Comparison of ENCODE assay signal across 9 mouse cellular contexts in the genomic region with DNA sequence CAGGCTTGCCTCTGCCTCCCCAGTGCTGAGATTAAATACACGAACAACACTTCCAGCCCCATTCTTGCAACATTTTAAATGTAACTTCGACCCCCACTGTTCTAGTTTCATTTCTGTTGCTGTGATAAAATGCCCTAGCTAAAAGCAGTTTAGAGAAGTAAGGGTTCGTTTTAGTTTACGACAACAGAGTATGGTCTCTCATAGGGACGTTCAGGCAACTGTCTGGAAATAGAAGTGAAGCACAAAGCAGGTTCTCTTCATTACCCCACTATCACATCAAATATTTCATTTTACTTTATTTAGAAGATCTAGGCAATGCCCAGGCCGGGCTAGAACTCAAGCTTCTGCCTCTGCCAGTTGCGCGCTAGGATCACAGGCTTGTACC. TPM values are rescaled to one million over a fixed set of nuclear protein-coding genes. Genes with fewer than 3 reads are reported as not detected.
DNase-seq lines count a peak whose midpoint lies in the region; ATAC-seq and TF ChIP-seq lines count a peak whose summit lies in the region.
"Had no signal": no experiment of that assay in that cellular context is flagged by ENCODE, and none has a peak within 500 bp of the region (broad histone marks: within the 10 kb centered on the region; RNA-seq: fewer than 3 reads in every experiment).

No protein-coding gene starts in this region.

- H3K4me2 ChIP-seq in heart, embryonic 16.5 days (ENCODE audit: low read depth, low read length) = peak overlapping the region; percentile 87
- peak overlapping the region; percentile 78 for H3K4me2 ChIP-seq in hindbrain, embryonic 15.5 days
- H3K4me2 ChIP-seq in midbrain, embryonic 14.5 days (ENCODE audit: low read length) = peak overlapping the region; percentile 69

- peaks cover 6% of the 10 kb centered on the region for H3K36me3 ChIP-seq in heart, embryonic 16.5 days (ENCODE audit: control insufficient read depth, insufficient read depth)
- peaks cover 0 to 20% of the 10 kb centered on the region in 2 experiments; a peak in 2 of 4 replicates for H3K36me3 ChIP-seq in MEL (ENCODE audit: control insufficient read depth in 1 of 2, insufficient read depth in 2 of 2, low read length in 2 of 2)
- peaks cover 10% of the 10 kb centered on the region for H3K36me3 ChIP-seq in hindbrain, embryonic 15.5 days
- H3K36me3 ChIP-seq in midbrain, embryonic 14.5 days (ENCODE audit: control insufficient read depth, insufficient read depth, low read length) = peaks cover 18% of the 10 kb centered on the region

- peak overlapping the region; percentile 93 for H3K9ac ChIP-seq in heart, embryonic 16.5 days (ENCODE audit: low read length)
- H3K9ac ChIP-seq in MEL (ENCODE audit: control insufficient read depth, low read depth, low read length, poor library complexity, severe bottlenecking) = peak overlapping the region; percentile 85
- H3K9ac ChIP-seq in hindbrain, embryonic 15.5 days = peak overlapping the region; percentile 82
- H3K9ac ChIP-seq in midbrain, embryonic 14.5 days (replicated peaks; ENCODE audit: low read length) = peak overlapping the region; percentile 90

- 33% methylated on average over 8 of the region's 8 CpGs for WGBS in heart, embryonic 16.5 days
- WGBS in hindbrain, embryonic 15.5 days = 40% methylated on average over 8 of the region's 8 CpGs
- WGBS in midbrain, embryonic 14.5 days = 40% methylated on average over 8 of the region's 8 CpGs

- peak overlapping the region; percentile 90 for H3K4me3 ChIP-seq in heart, embryonic 16.5 days (ENCODE audit: low read length)
- peak overlapping the region; percentile 65 to 93 for H3K4me3 ChIP-seq in MEL (ENCODE audit: control insufficient read depth in 1 of 2, insufficient read depth in 1 of 2, low read depth in 2 of 2, low read length in 2 of 2)
- peak overlapping the region; percentile 73 for H3K4me3 ChIP-seq in hindbrain, embryonic 15.5 days
- peak overlapping the region; percentile 87 for H3K4me3 ChIP-seq in midbrain, embryonic 14.5 days (replicated peaks; ENCODE audit: low read depth, low read length)

- H3K27ac ChIP-seq in heart, embryonic 16.5 days (ENCODE audit: low read length) = peak overlapping the region; percentile 95
- peak overlapping the region; percentile 97 for H3K27ac ChIP-seq in MEL (ENCODE audit: control insufficient read depth, low read depth, low read length)
- peak overlapping the region; percentile 90 for H3K27ac ChIP-seq in hindbrain, embryonic 15.5 days (replicated peaks)
- peak overlapping the region; percentile 93 for H3K27ac ChIP-seq in midbrain, embryonic 14.5 days (replicated peaks; ENCODE audit: low read depth, low read length)

- peaks cover 15% of the 10 kb centered on the region for H3K4me1 ChIP-seq in heart, embryonic 16.5 days (ENCODE audit: control insufficient read depth, insufficient read depth, low read length)
- H3K4me1 ChIP-seq in MEL (ENCODE audit: control insufficient read depth in 1 of 2, insufficient read depth in 2 of 2, low read length in 2 of 2) = peaks cover 0 to 19% of the 10 kb centered on the region in 2 experiments; a peak in 2 of 4 replicates
- peaks cover 26% of the 10 kb centered on the region for H3K4me1 ChIP-seq in hindbrain, embryonic 15.5 days (replicated peaks)
- peaks cover 19% of the 10 kb centered on the region for H3K4me1 ChIP-seq in midbrain, embryonic 14.5 days (ENCODE audit: control insufficient read depth, insufficient read depth, low read length)

- intact Hi-C loops in heart, postnatal 36 days (cut with DNase I) = loop anchor here (2.0 to 5.0 kb wide), 4 partner anchors 47 to 91 kb away; a partner anchor contains a TSS

- TF ChIP-seq CTCF in MEL (IDR thresholded peaks at IDR 0.05 in 2 of 3, conservative IDR thresholded peaks at IDR 0.05 in 1 of 3; ENCODE audit: control insufficient read depth in 1 of 3, insufficient read depth in 1 of 3, low read depth in 2 of 3, low read length in 3 of 3, poor library complexity in 1 of 3, severe bottlenecking in 1 of 3) = no peak

- no peak for TF ChIP-seq POLR2A in MEL (IDR thresholded peaks at IDR 0.05; ENCODE audit: control insufficient read depth in 1 of 2, insufficient read depth in 1 of 2, low read depth in 1 of 2, low read length in 2 of 2, poor library complexity in 1 of 2)

- TF ChIP-seq EP300 in MEL (IDR thresholded peaks at IDR 0.05; ENCODE audit: low read depth in 1 of 2, low read length in 2 of 2) = no peak

- H3K79me2 ChIP-seq in MEL (ENCODE audit: control insufficient read depth, insufficient read depth, low read length, poor library complexity) = peaks cover 21% of the 10 kb centered on the region

- no peak for ATAC-seq in heart, embryonic 16.5 days (replicated peaks; ENCODE audit: extremely low read depth, insufficient read depth, low FRiP score)
- ATAC-seq in hindbrain, embryonic 15.5 days (ENCODE audit: low FRiP score, low read depth) = no peak
- no peak for ATAC-seq in midbrain, embryonic 14.5 days (ENCODE audit: low FRiP score, low TSS enrichment)

- no peak for TF ChIP-seq RAD21 in MEL (IDR thresholded peaks at IDR 0.05; ENCODE audit: low read depth, low read length)

- no peaks in the 10 kb centered on the region for H3K27me3 ChIP-seq in heart, embryonic 16.5 days (ENCODE audit: control insufficient read depth, insufficient read depth, low read length)
- H3K27me3 ChIP-seq in MEL (ENCODE audit: control insufficient read depth in 1 of 2, insufficient read depth in 2 of 2, low read length in 2 of 2) = no peaks in the 10 kb centered on the region
- H3K27me3 ChIP-seq in hindbrain, embryonic 15.5 days = no peaks in the 10 kb centered on the region
- H3K27me3 ChIP-seq in midbrain, embryonic 14.5 days (ENCODE audit: control insufficient read depth, insufficient read depth, low read length) = no peaks in the 10 kb centered on the region
- H3K27me3 ChIP-seq: Patski had no signal

- no peaks in the 10 kb centered on the region for H3K9me3 ChIP-seq in heart, embryonic 16.5 days (replicated peaks; ENCODE audit: control insufficient read depth, low read length)
- no peaks in the 10 kb centered on the region for H3K9me3 ChIP-seq in MEL (replicated peaks; ENCODE audit: insufficient read depth, low read length)
- no peaks in the 10 kb centered on the region for H3K9me3 ChIP-seq in hindbrain, embryonic 15.5 days
- H3K9me3 ChIP-seq in midbrain, embryonic 14.5 days (ENCODE audit: control insufficient read depth, low read length) = no peaks in the 10 kb centered on the region

- no peak for DNase-seq in heart, postnatal 36 days
- DNase-seq in MEL (ENCODE audit: low read depth, low spot score) = peak; percentile 62
- no peak for DNase-seq in midbrain, embryonic 14.5 days
- DNase-seq in right cerebral cortex, adult 18-20 months = no peak
- DNase-seq in cerebellum, postnatal 36 days = no peak
- DNase-seq in thymus, postnatal 14 days = no peak

TF ChIP-seq in MEL, 35 proteins besides CTCF, POLR2A, EP300 and RAD21:
- TF ChIP-seq USF1 (IDR thresholded peaks at IDR 0.05; ENCODE audit: low read depth, low read length) = no peak
- TF ChIP-seq CHD2 (IDR thresholded peaks at IDR 0.05; ENCODE audit: low read length) = no peak
- TF ChIP-seq POLR2AphosphoS5 (IDR thresholded peaks at IDR 0.05; ENCODE audit: borderline replicate concordance, low read depth, low read length) = no peak
- TF ChIP-seq GATA1 (IDR thresholded peaks at IDR 0.05; ENCODE audit: low read depth, low read length) = no peak
- TF ChIP-seq JUND (IDR thresholded peaks at IDR 0.05; ENCODE audit: low read depth, low read length) = no peak
- no peak for TF ChIP-seq TBP (IDR thresholded peaks at IDR 0.05; ENCODE audit: low read depth, low read length)
- TF ChIP-seq MAX (IDR thresholded peaks at IDR 0.05; ENCODE audit: low read length) = no peak
- no peak for TF ChIP-seq TCF12 (IDR thresholded peaks at IDR 0.05; ENCODE audit: low read depth, low read length)
- TF ChIP-seq HCFC1 (IDR thresholded peaks at IDR 0.05; ENCODE audit: low read depth, low read length) = no peak

RNA-seq across cellular contexts. Expression of a gene that starts 0.6 kb away (rescaled TPM):
- 82.8 and 86.7 TPM in 2 replicates for polyA plus RNA-seq in heart, embryonic 16.5 days (2015; fragmentation: Nextera tagmentation; extraction: Ambion mirVana)
- total RNA-seq in heart, postnatal 36 days (2021) = 10 to 100 TPM; 27.5 to 30.3 TPM
- 73.5 and 76.4 TPM in 2 replicates for total RNA-seq in MEL (2012; rRNA removed)
- 100 to 1,000 TPM in 1 of 2 experiments, not detected in 1; 149 TPM for polyA plus RNA-seq in MEL (2012; ENCODE audit: insufficient read depth in 1 of 2, insufficient read length in 2 of 2, low read depth in 1 of 2, low replicate concordance in 2 of 2, missing spikeins in 1 of 2)
- polyA plus RNA-seq in hindbrain, embryonic 15.5 days (2015; fragmentation: Nextera tagmentation; extraction: Ambion mirVana) = 134 and 139 TPM in 2 replicates
- 145 and 148 TPM in 2 replicates for polyA plus RNA-seq in midbrain, embryonic 14.5 days (2014; fragmentation: Nextera tagmentation; extraction: Ambion mirVana)

RNA-seq across cellular contexts. Expression of a gene that starts 15.9 kb away (rescaled TPM):
- 1,049 and 1,143 TPM in 2 replicates for polyA plus RNA-seq in heart, embryonic 16.5 days (2015; fragmentation: Nextera tagmentation; extraction: Ambion mirVana)
- 100 to 1,000 TPM; 793 to 969 TPM for total RNA-seq in heart, postnatal 36 days (2021)
- 0.33 and 0.58 TPM in 2 replicates for total RNA-seq in MEL (2012; rRNA removed)
- polyA plus RNA-seq in MEL (2012; ENCODE audit: insufficient read depth in 1 of 2, insufficient read length in 2 of 2, low read depth in 1 of 2, low replicate concordance in 2 of 2, missing spikeins in 1 of 2) = 1 to 10 TPM in 1 of 2 experiments, not detected in 1; 1.8 TPM
- polyA plus RNA-seq in hindbrain, embryonic 15.5 days (2015; fragmentation: Nextera tagmentation; extraction: Ambion mirVana) = 2.7 and 3.3 TPM in 2 replicates
- polyA plus RNA-seq in midbrain, embryonic 14.5 days (2014; fragmentation: Nextera tagmentation; extraction: Ambion mirVana) = 2.1 and 2.3 TPM in 2 replicates

RNA-seq across cellular contexts. Expression of a gene that starts 25.5 kb away (rescaled TPM):
- polyA plus RNA-seq in heart, embryonic 16.5 days (2015; fragmentation: Nextera tagmentation; extraction: Ambion mirVana) = 39.3 and 42.2 TPM in 2 replicates
- 10 to 100 TPM; 57.1 to 59.1 TPM for total RNA-seq in heart, postnatal 36 days (2021)
- total RNA-seq in MEL (2012; rRNA removed) = 27.8 and 29.2 TPM in 2 replicates
- polyA plus RNA-seq in MEL (2012; ENCODE audit: insufficient read depth in 1 of 2, insufficient read length in 2 of 2, low read depth in 1 of 2, low replicate concordance in 2 of 2, missing spikeins in 1 of 2) = 10 to 100 TPM; 19.5 to 34.9 TPM
- polyA plus RNA-seq in hindbrain, embryonic 15.5 days (2015; fragmentation: Nextera tagmentation; extraction: Ambion mirVana) = 33.5 TPM in 2 replicates
- 21.5 and 23.9 TPM in 2 replicates for polyA plus RNA-seq in midbrain, embryonic 14.5 days (2014; fragmentation: Nextera tagmentation; extraction: Ambion mirVana)

RNA-seq across cellular contexts. Expression of a gene that starts 50.2 kb away (rescaled TPM):
- 6.2 and 6.4 TPM in 2 replicates for polyA plus RNA-seq in heart, embryonic 16.5 days (2015; fragmentation: Nextera tagmentation; extraction: Ambion mirVana)
- total RNA-seq in heart, postnatal 36 days (2021) = 1 to 10 TPM; 2.7 to 3.1 TPM
- total RNA-seq in MEL (2012; rRNA removed) = 5.4 TPM in 2 replicates
- polyA plus RNA-seq in MEL (2012; ENCODE audit: insufficient read depth in 1 of 2, insufficient read length in 2 of 2, low read depth in 1 of 2, low replicate concordance in 2 of 2, missing spikeins in 1 of 2) = 10 to 100 TPM in 1 of 2 experiments, not detected in 1; 18.3 TPM
- polyA plus RNA-seq in hindbrain, embryonic 15.5 days (2015; fragmentation: Nextera tagmentation; extraction: Ambion mirVana) = 7.3 TPM in 2 replicates
- 4.9 and 5.2 TPM in 2 replicates for polyA plus RNA-seq in midbrain, embryonic 14.5 days (2014; fragmentation: Nextera tagmentation; extraction: Ambion mirVana)

Comparison
In these comparisons a context has a peak if more than half of its experiments do, and no peak if none do; other contexts are left out.
1. RNA of a gene that starts 15.9 kb away (polyA plus RNA-seq): 1,049 to 1,143 TPM in heart, embryonic 16.5 days; 2.7 to 3.3 TPM in hindbrain, embryonic 15.5 days, 2.1 to 2.3 TPM in midbrain, embryonic 14.5 days and 1.8 TPM in MEL; every median in the first group is over 100 times any median in the second.
2. Peak in every context shown above with its lines, with median percentiles within 50 percentile points of each other: H3K27ac ChIP-seq, H3K4me2 ChIP-seq, H3K4me3 ChIP-seq and H3K9ac ChIP-seq.